Mouse (Mus musculus): ENCODE measurements around the gene Frem1. TPM values are rescaled to one million over a fixed set of nuclear protein-coding genes. Genes with fewer than 3 reads are reported as not detected.

The Frem1 gene
- polyA plus RNA-seq, 1 experiment, result 0.64 TPM

- H3K4me3 ChIP-seq (ENCODE audit: low read depth, low read length), result no peak overlapping the region
- H3K9ac ChIP-seq (ENCODE audit: low read depth, poor library complexity, severe bottlenecking), result no peak overlapping the region
- no peaks in the 10 kb centered on the region for H3K36me3 ChIP-seq (ENCODE audit: control insufficient read depth, insufficient read depth, low read length, poor library complexity, severe bottlenecking)
- no peaks in the 10 kb centered on the region for H3K4me1 ChIP-seq (ENCODE audit: control insufficient read depth, insufficient read depth, low read length)
- no peaks in the 10 kb centered on the region for H3K27me3 ChIP-seq (ENCODE audit: control insufficient read depth, insufficient read depth, low read length, poor library complexity, severe bottlenecking)
- TF ChIP-seq CTCF (IDR thresholded peaks at IDR 0.05; ENCODE audit: low read depth, low read length) (no peak), EP300 (IDR thresholded peaks at IDR 0.05; ENCODE audit: insufficient read depth, low read depth, low read length) (no peak), POLR2A (IDR thresholded peaks at IDR 0.05; ENCODE audit: insufficient read depth, low read length) (no peak)
- H3K27ac ChIP-seq (ENCODE audit: insufficient read depth, low read length), result no peak overlapping the region
- no peaks in the 10 kb centered on the region for H3K9me3 ChIP-seq (replicated peaks; ENCODE audit: control insufficient read depth, insufficient read depth, low read length, poor library complexity, severe bottlenecking)
These were observed 1.1 kb upstream of the Frem1 start for GRCm38 (mm10) chr4:83053206-83053605.

GRCm38 (mm10) chr4:83051176-83051575, 963 bp downstream of the Frem1 start:
- no peak overlapping the region for H3K27ac ChIP-seq (ENCODE audit: insufficient read depth, low read length)
- H3K36me3 ChIP-seq (ENCODE audit: control insufficient read depth, insufficient read depth, low read length, poor library complexity, severe bottlenecking), result no peaks in the 10 kb centered on the region
- no peaks in the 10 kb centered on the region for H3K9me3 ChIP-seq (replicated peaks; ENCODE audit: control insufficient read depth, insufficient read depth, low read length, poor library complexity, severe bottlenecking)
- TF ChIP-seq POLR2A (IDR thresholded peaks at IDR 0.05; ENCODE audit: insufficient read depth, low read length) (no peak), CTCF (IDR thresholded peaks at IDR 0.05; ENCODE audit: low read depth, low read length) (no peak), EP300 (IDR thresholded peaks at IDR 0.05; ENCODE audit: insufficient read depth, low read depth, low read length) (no peak)
- no peaks in the 10 kb centered on the region for H3K27me3 ChIP-seq (ENCODE audit: control insufficient read depth, insufficient read depth, low read length, poor library complexity, severe bottlenecking)
- no peaks in the 10 kb centered on the region for H3K4me1 ChIP-seq (ENCODE audit: control insufficient read depth, insufficient read depth, low read length)
- no peak overlapping the region for H3K9ac ChIP-seq (ENCODE audit: low read depth, poor library complexity, severe bottlenecking)
- no peak overlapping the region for H3K4me3 ChIP-seq (ENCODE audit: low read depth, low read length)

GRCm38 (mm10) chr4:83050151-83050796, 1.9 kb downstream of the Frem1 start:
- Histone ChIP-seq H3K9ac (ENCODE audit: low read depth, poor library complexity, severe bottlenecking) (no peak overlapping the region), H3K4me3 (ENCODE audit: low read depth, low read length) (no peak overlapping the region), H3K9me3 (replicated peaks; ENCODE audit: control insufficient read depth, insufficient read depth, low read length, poor library complexity, severe bottlenecking) (no peaks in the 10 kb centered on the region), H3K4me1 (ENCODE audit: control insufficient read depth, insufficient read depth, low read length) (no peaks in the 10 kb centered on the region), H3K36me3 (ENCODE audit: control insufficient read depth, insufficient read depth, low read length, poor library complexity, severe bottlenecking) (no peaks in the 10 kb centered on the region), H3K27ac (ENCODE audit: insufficient read depth, low read length) (no peak overlapping the region), H3K27me3 (ENCODE audit: control insufficient read depth, insufficient read depth, low read length, poor library complexity, severe bottlenecking) (no peaks in the 10 kb centered on the region)
- TF ChIP-seq EP300 (IDR thresholded peaks at IDR 0.05; ENCODE audit: insufficient read depth, low read depth, low read length) (no peak), CTCF (IDR thresholded peaks at IDR 0.05; ENCODE audit: low read depth, low read length) (no peak)

GRCm38 (mm10) chr4:83049288-83049687, 2.9 kb downstream of the Frem1 start:
- H3K27ac ChIP-seq (ENCODE audit: insufficient read depth, low read length), result no peak overlapping the region
- no peak overlapping the region for H3K4me3 ChIP-seq (ENCODE audit: low read depth, low read length)
- no peaks in the 10 kb centered on the region for H3K4me1 ChIP-seq (ENCODE audit: control insufficient read depth, insufficient read depth, low read length)
- H3K9me3 ChIP-seq (replicated peaks; ENCODE audit: control insufficient read depth, insufficient read depth, low read length, poor library complexity, severe bottlenecking), result no peaks in the 10 kb centered on the region
- no peaks in the 10 kb centered on the region for H3K27me3 ChIP-seq (ENCODE audit: control insufficient read depth, insufficient read depth, low read length, poor library complexity, severe bottlenecking)
- no peaks in the 10 kb centered on the region for H3K36me3 ChIP-seq (ENCODE audit: control insufficient read depth, insufficient read depth, low read length, poor library complexity, severe bottlenecking)
- TF ChIP-seq CTCF (IDR thresholded peaks at IDR 0.05; ENCODE audit: low read depth, low read length) (no peak), EP300 (IDR thresholded peaks at IDR 0.05; ENCODE audit: insufficient read depth, low read depth, low read length) (no peak), POLR2A (IDR thresholded peaks at IDR 0.05; ENCODE audit: insufficient read depth, low read length) (no peak)
- no peak overlapping the region for H3K9ac ChIP-seq (ENCODE audit: low read depth, poor library complexity, severe bottlenecking)

- Histone ChIP-seq H3K36me3 (ENCODE audit: control insufficient read depth, insufficient read depth, low read length, poor library complexity, severe bottlenecking) (no peaks in the 10 kb centered on the region), H3K4me1 (ENCODE audit: control insufficient read depth, insufficient read depth, low read length) (no peaks in the 10 kb centered on the region), H3K9ac (ENCODE audit: low read depth, poor library complexity, severe bottlenecking) (no peak overlapping the region), H3K27me3 (ENCODE audit: control insufficient read depth, insufficient read depth, low read length, poor library complexity, severe bottlenecking) (no peaks in the 10 kb centered on the region), H3K4me3 (ENCODE audit: low read depth, low read length) (no peak overlapping the region), H3K9me3 (replicated peaks; ENCODE audit: control insufficient read depth, insufficient read depth, low read length, poor library complexity, severe bottlenecking) (no peaks in the 10 kb centered on the region), H3K27ac (ENCODE audit: insufficient read depth, low read length) (no peak overlapping the region)
- TF ChIP-seq POLR2A (IDR thresholded peaks at IDR 0.05; ENCODE audit: insufficient read depth, low read length) (no peak), EP300 (IDR thresholded peaks at IDR 0.05; ENCODE audit: insufficient read depth, low read depth, low read length) (no peak), CTCF (IDR thresholded peaks at IDR 0.05; ENCODE audit: low read depth, low read length) (no peak)
These were observed 3.6 kb downstream of the Frem1 start for GRCm38 (mm10) chr4:83048561-83048960.

- TF ChIP-seq EP300 (IDR thresholded peaks at IDR 0.05; ENCODE audit: insufficient read depth, low read depth, low read length) (no peak), CTCF (IDR thresholded peaks at IDR 0.05; ENCODE audit: low read depth, low read length) (no peak)
- Histone ChIP-seq H3K27me3 (ENCODE audit: control insufficient read depth, insufficient read depth, low read length, poor library complexity, severe bottlenecking) (no peaks in the 10 kb centered on the region), H3K9me3 (replicated peaks; ENCODE audit: control insufficient read depth, insufficient read depth, low read length, poor library complexity, severe bottlenecking) (no peaks in the 10 kb centered on the region), H3K4me1 (ENCODE audit: control insufficient read depth, insufficient read depth, low read length) (no peaks in the 10 kb centered on the region), H3K27ac (ENCODE audit: insufficient read depth, low read length) (no peak overlapping the region), H3K9ac (ENCODE audit: low read depth, poor library complexity, severe bottlenecking) (no peak overlapping the region), H3K4me3 (ENCODE audit: low read depth, low read length) (no peak overlapping the region), H3K36me3 (ENCODE audit: control insufficient read depth, insufficient read depth, low read length, poor library complexity, severe bottlenecking) (no peaks in the 10 kb centered on the region)
These were observed 5.3 kb downstream of the Frem1 start for GRCm38 (mm10) chr4:83046806-83047205.
